Mouse (Mus musculus) E14TG2a.4 (cell line): ENCODE results near the gene Vps18.

Experiments
- CTCF ChIP-seq: conservative IDR thresholded peaks from 2 replicates; pipeline ENCODE4 v1.5.1; 2014; ENCODE audit warnings: low read length
- NANOG ChIP-seq: IDR thresholded peaks from 2 replicates; pipeline ENCODE4 v1.6.1; 2014; ENCODE audit warnings: borderline replicate concordance, low read length, mixed read lengths

GRCm38 (mm10) chr2:119242548-119242947 lies 46.0 kb upstream of the Vps18 start:
- TF ChIP-seq CTCF (no peak), NANOG (no peak)
